Mouse (Mus musculus) cerebellum, adult 11-12 months (tissue): ENCODE results near the gene Relb.

ENCODE experiments used
- DNase-seq: peaks from one replicate; pipeline ENCODE4 v3.0.0; 2022

Gene Relb

GRCm38 (mm10) chr7:19629361-19629734 lies at the start of gene Relb:
TSS of gene Relb (minus strand) at chr7:19629438.
- DNase-seq, result peak; percentile 84

GRCm38 (mm10) chr7:19678901-19679300 lies 49.7 kb upstream of the Relb start:
- DNase-seq, result no peak

GRCm38 (mm10) chr7:19677872-19678271 lies 48.6 kb upstream of the Relb start, which contains the start of gene Apoc2:
TSS of gene Apoc2 (minus strand) at chr7:19677941.
- no peak for DNase-seq

GRCm38 (mm10) chr7:19676662-19677061 lies 47.4 kb upstream of the Relb start:
- no peak for DNase-seq

GRCm38 (mm10) chr7:19675824-19676223 lies 46.6 kb upstream of the Relb start:
- DNase-seq, result no peak

- no peak for DNase-seq
Measured at GRCm38 (mm10) chr7:19673083-19673699, 44.0 kb upstream of the Relb start.

GRCm38 (mm10) chr7:19671511-19671910 lies 42.3 kb upstream of the Relb start:
- no peak for DNase-seq

GRCm38 (mm10) chr7:19668947-19669721 lies 39.9 kb upstream of the Relb start:
- peak; percentile 92 for DNase-seq

GRCm38 (mm10) chr7:19667434-19667833 lies 38.2 kb upstream of the Relb start:
- DNase-seq, result no peak

- DNase-seq, result peak; percentile 21
Measured at GRCm38 (mm10) chr7:19666750-19667149, 37.5 kb upstream of the Relb start.

- peak; percentile 97 for DNase-seq
Measured at GRCm38 (mm10) chr7:19664955-19665841, 36.0 kb upstream of the Relb start, which contains the start of gene Clptm1. TSS of gene Clptm1 (minus strand) at chr7:19665033.

- no peak for DNase-seq
Measured at GRCm38 (mm10) chr7:19664455-19664954, 35.3 kb upstream of the Relb start.

- DNase-seq, result peak; percentile 60
Measured at GRCm38 (mm10) chr7:19663940-19664339, 34.7 kb upstream of the Relb start.

GRCm38 (mm10) chr7:19652614-19653013 lies 23.4 kb upstream of the Relb start:
- no peak for DNase-seq

GRCm38 (mm10) chr7:19651063-19651786 lies 22.0 kb upstream of the Relb start:
- DNase-seq, result no peak

- DNase-seq, result no peak
Measured at GRCm38 (mm10) chr7:19641223-19641622, 12.0 kb upstream of the Relb start.

- no peak for DNase-seq
Measured at GRCm38 (mm10) chr7:19635074-19635827, 6.0 kb upstream of the Relb start.

- DNase-seq, result no peak
Measured at GRCm38 (mm10) chr7:19634591-19634990, 5.4 kb upstream of the Relb start.

- DNase-seq, result no peak
Measured at GRCm38 (mm10) chr7:19633855-19634254, 4.6 kb upstream of the Relb start.

GRCm38 (mm10) chr7:19633197-19633596 lies 4.0 kb upstream of the Relb start:
- no peak for DNase-seq

GRCm38 (mm10) chr7:19632720-19633119 lies 3.5 kb upstream of the Relb start:
- DNase-seq, result no peak

GRCm38 (mm10) chr7:19632275-19632674 lies 3.0 kb upstream of the Relb start:
- no peak for DNase-seq
